Mouse (Mus musculus) layer of hippocampus, adult 11-12 months (tissue): ENCODE measurements around the gene Bscl2.
"Not testable (repeated sequence)": the region's sequence is repeated elsewhere in the genome, so short reads cannot be mapped to it uniquely, and the experiment has no call there.

Source experiments
- DNase-seq: peaks from one replicate; pipeline ENCODE4 v3.0.0; 2022; ENCODE audit warnings: low spot score

Gene Bscl2

DNA sequence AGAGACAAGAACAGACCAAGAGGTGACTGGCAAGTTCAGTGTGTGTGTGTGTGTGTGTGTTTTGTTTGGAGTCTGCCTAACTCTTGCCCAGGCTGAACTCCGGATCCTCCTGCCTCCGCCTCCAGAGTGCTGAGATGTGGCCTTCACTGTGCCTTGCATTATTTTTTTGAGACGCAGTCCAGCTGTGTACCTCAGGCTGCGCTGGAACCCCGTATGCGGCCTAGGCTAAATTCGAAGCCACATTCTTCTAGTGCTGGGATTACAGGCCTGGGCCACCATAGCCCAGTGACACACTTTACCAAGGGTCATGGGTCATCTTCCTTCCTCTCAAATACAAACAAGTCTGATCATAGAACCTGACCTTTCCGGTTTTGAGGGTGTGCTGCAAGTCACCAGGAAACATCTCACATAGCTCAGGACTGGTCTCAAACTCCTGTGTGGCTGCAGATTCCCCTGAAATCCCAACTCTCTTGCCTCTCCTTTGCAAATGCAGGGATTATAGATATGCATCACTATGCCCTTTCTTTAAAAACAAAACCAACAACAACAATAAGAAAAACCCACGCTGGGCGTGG is 35.1 kb downstream of the Bscl2 start:
- DNase-seq = no peak

DNA sequence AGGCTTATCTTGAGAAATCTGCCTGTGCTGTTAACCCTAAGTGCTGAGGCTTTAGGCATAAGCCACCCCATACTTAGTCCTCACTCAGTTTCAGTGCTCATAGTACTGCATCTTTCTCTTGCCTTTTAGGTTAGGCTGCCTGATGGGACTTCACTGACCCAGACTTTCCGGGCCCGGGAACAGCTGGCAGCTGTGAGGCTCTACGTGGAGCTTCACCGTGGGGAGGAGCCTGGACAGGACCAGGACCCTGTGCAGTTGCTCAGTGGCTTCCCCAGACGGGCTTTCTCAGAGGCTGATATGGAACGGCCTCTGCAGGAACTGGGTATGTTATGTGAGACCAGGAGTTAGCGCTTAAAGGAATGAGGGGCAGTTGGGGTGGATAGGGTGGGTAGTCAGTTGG is 37.8 kb downstream of the Bscl2 start:
- DNase-seq = no peak

DNA sequence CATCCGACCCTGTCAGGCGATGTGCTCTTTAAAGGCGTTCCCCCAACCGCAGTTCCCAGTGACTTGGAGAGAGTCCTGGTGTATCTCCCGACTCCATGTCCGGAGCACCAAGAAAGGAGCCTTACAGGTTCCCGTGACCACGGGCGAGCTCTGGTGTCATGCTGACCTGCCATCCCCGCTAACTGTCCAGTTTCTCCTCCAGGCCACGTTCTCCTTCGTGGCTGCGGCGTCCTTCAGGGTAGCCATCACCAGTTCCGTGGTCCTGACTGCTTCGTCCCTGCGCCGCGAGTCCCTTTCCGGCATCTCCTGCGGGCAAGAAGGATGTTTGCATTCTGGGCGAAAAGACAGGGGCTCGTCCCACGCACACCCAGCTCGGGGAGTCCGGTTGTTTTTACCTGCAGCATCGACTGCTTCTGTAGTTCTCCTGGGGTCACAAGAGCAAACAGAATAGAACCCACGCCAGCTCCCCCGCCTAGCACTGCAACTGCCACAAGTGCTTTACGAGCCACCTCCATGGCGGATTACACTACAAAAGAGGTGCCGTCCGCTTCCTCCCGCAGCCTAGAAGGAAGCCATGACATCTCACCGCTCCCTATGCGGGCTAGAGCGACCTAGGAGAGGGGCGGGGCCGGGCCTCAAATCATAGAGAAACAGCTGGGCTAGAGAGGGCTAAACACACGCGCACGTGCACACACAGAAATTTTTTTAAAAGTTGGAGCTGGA is 43.2 kb downstream of the Bscl2 start, which contains the start of gene Uqcc3:
TSS of gene Uqcc3 (minus strand) at position 613 of the 723 bp plus-strand sequence.
- peak; percentile 89 for DNase-seq

DNA sequence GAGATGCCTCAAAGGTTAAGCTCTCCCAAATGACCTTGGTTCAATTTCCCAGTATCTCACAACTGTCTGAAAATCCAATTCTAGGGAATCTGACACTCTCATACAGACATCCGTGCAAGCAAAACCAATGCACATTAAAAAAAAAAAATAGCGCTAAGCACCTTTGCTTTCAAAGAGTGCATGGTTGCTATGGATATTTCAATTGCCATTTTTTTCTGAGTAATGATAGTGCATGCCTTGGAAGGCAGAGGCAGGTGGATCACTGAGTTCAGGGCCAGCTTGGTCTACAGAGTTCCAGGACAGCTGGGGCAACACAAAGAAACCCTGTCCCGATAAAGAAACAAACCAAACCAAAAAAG is 43.7 kb downstream of the Bscl2 start:
- DNase-seq = no peak

DNA sequence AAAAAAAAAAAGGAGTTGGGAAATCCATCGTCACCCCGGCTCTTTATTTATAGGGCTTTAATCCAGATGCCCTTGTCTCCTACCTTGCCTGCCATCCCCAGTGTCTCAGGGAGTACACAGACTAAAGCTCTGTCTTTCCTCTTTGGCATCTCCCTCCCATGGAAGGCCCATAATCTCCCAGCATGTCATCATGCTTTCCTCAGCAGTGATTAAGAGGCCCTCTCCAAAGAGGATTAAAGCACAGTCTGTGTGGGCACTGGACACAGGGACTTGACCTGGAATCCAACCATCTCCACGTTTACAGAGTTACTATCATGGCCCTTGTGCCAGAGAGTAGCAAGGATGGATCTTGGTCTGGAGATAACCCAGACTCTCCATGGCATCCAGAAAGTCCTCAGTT is 46.3 kb downstream of the Bscl2 start, which contains the start of the genes Lbhd1 and Gm49403:
TSS of gene Lbhd1 (plus strand) at position 117 of the 400 bp plus-strand sequence.
TSS of gene Gm49403 (plus strand) at position 315 of the 400 bp plus-strand sequence.
- no peak for DNase-seq

DNA sequence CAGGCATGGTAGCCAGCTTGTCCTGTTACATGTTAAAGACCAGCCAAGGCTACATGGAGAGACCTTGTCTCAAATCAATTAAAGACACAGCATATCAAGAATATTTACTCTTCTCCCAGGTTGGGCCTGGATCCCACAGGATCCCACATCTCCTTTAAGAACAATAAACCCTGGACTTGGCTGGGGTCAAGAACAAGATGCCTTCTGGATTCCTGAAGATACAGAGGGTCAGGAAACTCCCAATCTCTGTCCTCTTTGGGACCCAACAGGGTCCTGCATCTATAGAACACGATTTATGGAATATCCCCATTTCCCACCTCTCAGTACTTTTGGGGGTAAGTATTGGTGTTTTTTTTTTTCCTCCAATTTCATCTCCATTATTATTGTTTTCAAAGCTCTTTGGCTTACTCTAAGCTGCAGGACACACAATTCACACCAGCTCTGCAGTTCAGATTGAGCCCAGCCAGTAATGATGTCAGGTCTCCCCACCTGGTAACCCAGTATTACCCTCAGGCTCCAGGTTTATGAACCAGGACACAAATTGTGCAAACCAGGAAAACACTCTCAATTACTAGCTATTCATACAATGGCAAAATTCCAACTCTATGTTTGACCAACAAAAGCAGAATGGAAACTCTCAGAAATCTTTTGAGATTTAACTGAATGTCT is 49.8 kb downstream of the Bscl2 start:
- DNase-seq = no peak

DNA sequence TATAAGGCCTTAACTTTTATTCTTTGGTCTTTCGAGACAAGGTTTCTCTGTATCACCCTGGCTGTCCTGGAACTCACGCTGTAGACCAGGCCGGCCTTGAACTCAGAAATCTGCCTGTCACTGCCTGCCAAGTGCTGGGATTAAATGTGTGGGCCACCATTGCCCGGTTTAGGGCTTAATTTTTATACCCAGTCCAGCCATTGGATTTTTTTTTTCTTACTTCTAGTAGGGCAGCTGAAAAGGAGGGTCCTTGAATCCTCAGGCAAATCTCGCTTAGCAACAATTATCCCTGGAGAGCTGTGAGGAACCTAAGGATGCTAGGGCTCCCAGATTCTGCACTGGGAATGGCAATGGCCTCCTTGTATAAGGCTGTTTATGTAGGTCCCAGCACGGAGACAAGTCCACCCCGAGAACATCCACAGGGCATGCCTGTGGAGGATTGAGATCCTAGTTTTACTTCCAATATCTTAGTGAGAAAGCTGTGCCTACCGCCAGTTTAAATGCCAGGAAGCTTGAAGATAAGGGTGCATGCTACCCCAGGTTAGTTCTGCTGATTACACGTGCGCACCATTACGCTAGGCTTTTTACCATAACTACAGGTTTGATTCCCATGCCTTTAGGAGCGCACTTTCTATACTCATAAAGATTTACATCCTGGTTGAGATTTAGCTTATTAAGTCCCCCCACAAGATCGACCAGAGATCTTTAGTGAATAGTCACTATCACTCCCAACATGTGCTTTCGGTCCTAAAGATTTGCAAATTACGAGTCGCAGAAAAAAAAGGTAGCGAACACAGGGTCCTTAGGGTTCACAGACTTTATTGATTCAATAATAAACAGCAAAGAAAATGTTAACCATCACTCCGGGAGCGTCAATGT is 50.6 kb downstream of the Bscl2 start:
- no peak for DNase-seq

DNA sequence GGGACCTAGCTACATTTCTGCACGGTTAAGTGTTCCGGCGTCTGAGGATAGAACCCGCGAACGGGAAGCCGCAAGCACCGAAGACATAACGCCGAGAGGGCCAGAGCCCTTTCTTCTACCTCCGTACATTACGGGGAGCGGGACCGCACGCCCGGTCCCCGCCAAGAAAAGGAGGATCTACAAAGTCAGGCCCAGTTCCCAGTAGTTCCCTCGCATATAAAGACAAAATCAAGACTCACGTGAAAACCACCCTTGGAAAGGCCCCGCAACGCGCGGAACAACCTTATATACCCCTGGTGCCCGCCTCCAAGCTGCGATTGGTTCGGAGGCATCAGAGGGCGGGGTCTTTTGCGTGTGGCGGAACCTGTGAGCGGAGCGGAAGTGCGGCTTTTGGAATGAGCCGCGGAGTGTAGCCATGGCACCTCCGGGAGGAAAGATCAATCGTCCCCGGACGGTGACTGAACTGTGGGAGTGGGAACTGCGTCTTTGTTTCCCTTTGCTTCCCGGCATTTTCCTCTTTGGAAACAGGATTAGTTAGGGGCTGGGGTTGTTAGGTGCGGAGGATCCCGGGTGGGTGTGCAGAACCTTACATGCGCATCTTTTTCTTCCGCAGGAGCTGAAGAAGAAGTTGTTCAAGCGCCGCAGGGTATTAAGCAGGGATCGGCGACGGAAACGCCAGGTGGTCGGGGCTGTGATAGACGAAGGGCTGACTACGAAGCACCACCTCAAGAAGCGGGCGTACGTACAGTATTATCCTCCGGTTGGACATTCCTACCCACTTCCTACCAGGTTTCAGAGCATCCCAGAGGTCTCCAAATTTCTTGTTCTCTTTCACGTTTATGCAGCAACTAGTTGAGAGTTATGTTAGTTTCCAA is 51.5 kb downstream of the Bscl2 start, which contains the start of the genes 1810009A15Rik and Gm49416:
TSS of gene 1810009A15Rik (plus strand) at position 343 of the 875 bp plus-strand sequence.
TSS of gene Gm49416 (plus strand) at position 416 of the 875 bp plus-strand sequence.
- peak; percentile 95 for DNase-seq

DNA sequence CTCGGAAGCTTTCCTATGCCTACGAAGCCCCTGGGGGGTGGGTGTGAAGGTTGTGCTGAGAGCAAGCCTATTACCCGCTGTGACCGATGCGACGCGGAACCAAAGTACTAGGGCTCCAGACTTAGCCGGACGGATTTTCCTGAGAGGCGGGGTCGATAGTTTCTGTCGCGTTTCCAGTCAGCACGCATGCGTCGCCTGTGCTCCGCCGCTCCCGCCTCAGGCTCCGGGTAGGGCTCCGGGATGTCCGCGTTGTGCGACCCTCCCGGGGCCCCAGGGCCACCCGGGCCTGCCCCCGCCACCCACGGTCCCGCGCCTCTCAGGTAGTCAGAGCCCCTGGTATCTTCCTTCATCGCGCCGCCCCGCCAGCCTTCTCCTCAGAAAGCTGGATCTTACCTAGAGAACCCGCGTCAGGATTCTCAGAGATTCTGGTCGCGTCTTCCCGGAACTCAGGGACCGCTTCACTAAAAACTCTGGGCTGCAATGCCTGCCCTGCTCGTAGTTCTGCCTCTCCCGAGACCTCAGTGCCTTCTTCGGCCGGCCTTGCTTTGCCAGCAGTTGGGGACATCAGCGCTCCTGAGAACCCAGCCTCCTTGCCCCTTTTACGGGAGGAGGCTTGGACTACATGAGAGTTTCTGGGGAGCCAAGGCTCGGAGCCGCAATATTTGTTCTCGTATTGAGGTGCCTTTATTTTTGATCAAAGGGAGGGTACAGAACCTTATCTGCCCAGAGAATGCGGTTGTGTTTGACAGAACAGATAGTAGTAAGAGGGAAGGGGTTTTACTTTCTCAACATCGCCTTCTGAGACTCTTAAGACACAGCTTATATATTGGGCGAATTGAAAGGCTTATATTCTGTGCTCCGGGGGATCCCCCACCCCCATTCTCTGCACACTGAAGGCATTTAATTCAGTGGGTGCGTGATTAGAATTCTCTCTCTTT is 55.8 kb downstream of the Bscl2 start, which contains the start of gene Ints5:
TSS of gene Ints5 (plus strand) at position 177 of the 938 bp plus-strand sequence.
- peak; percentile 84 for DNase-seq

DNA sequence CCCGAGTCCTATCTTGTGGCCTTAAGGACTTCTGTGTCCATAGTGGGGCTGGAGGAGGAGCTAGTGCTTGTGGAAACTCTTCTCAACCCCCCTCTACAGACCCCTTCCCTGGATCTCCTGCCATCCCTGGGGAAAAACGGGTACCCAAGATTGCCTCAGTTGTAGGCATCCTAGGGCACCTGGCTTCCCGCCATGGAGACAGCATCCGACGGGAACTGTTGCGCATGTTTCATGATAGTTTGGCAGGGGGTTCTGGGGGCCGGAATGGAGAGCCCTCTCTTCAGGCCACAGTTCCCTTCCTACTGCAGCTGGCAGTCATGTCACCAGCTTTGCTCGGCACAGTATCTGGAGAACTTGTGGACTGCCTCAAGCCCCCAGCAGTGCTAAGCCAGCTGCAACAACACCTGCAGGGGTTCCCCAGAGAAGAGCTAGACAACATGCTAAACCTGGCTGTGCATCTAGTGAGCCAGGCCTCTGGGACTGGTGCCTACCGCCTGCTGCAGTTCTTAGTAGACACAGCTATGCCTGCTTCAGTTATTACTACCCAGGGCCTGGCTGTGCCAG is 58.2 kb downstream of the Bscl2 start:
- no peak for DNase-seq

DNA sequence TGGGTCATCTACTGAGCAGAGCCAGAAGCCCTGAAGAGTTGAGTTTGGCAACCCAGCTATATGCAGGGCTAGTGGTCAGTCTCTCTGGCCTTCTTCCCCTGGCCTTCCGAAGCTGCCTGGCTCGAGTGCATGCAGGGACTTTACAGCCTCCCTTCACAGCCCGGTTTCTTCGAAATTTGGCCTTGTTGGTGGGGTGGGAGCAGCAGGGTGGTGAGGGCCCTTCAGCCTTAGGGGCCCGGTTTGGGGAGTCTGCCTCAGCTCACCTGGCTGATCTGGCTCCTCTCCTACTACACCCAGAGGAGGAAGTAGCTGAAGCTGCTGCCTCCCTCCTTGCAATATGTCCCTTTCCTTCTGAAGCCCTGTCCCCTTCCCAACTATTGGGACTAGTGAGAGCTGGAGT is 59.0 kb downstream of the Bscl2 start:
- DNase-seq = not testable (repeated sequence)

DNA sequence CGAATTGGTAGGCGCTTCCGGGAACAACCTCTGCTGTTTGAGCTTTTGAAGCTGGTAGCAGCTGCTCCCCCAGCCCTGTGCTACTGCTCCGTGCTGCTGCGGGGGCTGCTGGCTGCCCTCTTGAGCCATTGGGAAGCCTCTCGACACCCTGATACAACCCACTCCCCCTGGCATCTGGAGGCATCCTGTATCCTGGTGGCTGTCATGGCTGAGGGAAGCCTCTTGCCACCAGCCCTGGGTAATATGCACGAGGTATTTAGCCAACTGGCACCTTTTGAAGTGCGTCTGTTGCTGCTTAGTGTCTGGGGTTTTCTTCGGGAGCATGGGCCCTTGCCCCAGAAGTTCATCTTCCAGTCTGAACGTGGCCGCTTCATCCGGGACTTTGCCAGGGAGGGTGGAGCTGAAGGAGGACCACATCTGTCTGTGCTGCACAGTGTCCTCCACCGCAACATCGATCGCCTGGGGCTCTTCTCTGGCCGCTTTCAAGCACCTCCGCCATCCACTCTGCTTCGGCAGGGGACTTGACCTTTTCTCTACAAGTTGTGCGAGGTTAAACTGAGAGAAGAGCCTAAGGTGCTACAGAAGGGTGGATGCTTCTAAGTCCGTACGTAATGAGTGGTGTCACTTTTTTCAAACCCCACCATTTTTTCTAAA is 60.1 kb downstream of the Bscl2 start:
- DNase-seq = not testable (repeated sequence)

DNA sequence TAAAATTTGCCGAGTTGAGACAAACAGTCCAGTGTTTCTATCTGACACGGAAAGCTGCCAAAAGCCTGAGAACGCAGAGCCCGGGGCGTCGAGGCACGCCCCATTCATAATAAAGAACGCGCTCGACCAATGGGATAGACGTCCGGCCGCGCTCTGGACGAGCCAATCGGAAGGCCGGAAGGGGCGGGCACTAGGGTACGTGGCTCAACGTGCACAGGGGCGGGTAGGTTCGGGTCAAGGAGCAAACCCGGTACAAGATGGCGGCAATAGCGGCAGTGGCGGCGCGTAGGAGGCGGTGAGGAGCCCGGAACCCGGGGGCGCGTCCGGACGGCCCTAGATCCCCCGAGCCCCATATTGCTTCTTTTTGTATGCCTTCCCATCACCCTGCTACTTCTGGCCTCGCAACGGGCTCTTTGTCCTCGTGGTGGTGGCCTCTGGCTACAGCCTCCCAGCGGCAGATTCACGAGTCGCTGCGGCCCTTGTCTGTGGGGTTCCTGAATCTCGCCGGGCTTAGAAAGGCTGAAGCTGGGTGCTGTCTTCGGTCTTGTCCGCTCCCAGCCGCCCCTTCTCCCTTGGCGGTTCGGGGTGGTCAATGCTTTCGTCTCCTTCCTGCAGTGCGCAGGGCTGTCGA is 60.7 kb downstream of the Bscl2 start, which contains the start of gene Ganab:
TSS of gene Ganab (plus strand) at position 207 of the 631 bp plus-strand sequence.
- peak; percentile 97 for DNase-seq
